Mouse (Mus musculus) cerebellum, adult 11-12 months (tissue): ENCODE data around the gene Pcyt1a.
A peak's percentile ranks its signal among the peaks of the same experiment; 100 is the strongest.

Source experiments
- DNase-seq: peaks from one replicate; pipeline ENCODE4 v3.0.0; 2022

The Pcyt1a gene

GRCm38 (mm10) chr16:32511827-32512490 is 81.2 kb downstream of the Pcyt1a start:
- no peak for DNase-seq

DNA sequence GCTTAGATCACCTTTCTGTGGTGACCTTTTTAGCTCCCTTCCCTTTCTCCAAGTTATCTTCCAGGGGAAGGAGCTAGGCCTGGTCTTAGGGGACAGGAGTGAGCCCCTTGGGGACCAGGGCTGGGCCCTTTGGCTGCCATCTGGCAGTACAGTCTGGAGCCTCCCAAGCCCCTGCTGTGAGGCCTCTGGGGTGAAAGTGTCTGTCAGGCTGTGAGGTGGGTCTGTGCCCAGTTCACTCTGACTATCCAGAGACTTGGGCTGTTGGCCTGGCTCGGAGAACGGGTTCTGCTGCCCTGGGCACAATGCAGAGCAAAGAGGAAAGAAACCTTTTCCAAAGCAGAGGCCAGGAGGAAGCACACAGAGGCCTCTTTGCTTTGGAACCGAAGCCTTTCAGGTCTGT is 82.2 kb downstream of the Pcyt1a start:
- no peak for DNase-seq

DNA sequence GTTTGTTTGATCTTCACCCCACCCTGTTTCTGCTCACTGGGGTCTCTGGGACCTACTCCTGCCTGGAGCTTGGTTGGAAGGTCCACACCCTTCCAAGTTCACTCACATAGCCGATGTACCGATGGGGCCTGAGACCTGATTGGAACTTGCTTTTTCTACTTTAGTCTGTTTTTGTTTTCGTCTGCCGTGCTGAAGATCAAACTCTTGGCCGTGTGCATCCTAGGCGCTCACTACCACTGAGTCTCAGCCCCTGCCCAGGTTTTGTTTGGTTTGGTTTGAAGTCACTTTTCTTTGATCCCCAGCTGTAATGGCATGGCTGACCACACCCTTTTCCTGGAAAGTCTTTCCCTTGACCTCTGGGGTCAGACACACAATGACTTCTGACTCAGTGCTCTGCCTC is 82.7 kb downstream of the Pcyt1a start:
- no peak for DNase-seq

DNA sequence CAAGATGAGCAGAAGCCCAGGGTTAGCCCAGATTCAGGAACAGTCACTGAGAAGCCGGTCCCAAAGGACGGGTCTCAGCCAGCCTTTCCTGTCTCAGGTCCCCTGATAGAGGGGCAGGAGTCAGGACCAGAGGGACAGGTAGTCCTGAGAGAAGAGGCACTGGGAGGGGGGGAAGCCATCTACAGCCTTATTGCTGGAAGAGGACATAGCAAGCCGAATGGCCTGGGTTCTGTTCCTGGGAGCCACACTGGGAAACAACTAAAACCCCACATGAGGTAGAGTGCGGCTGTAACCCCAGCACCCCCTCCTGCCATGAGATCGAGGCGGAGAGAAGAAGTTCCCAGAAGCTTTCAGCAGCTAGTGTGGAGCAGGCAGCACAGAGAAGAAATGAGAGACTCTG is 83.2 kb downstream of the Pcyt1a start:
- no peak for DNase-seq

DNA sequence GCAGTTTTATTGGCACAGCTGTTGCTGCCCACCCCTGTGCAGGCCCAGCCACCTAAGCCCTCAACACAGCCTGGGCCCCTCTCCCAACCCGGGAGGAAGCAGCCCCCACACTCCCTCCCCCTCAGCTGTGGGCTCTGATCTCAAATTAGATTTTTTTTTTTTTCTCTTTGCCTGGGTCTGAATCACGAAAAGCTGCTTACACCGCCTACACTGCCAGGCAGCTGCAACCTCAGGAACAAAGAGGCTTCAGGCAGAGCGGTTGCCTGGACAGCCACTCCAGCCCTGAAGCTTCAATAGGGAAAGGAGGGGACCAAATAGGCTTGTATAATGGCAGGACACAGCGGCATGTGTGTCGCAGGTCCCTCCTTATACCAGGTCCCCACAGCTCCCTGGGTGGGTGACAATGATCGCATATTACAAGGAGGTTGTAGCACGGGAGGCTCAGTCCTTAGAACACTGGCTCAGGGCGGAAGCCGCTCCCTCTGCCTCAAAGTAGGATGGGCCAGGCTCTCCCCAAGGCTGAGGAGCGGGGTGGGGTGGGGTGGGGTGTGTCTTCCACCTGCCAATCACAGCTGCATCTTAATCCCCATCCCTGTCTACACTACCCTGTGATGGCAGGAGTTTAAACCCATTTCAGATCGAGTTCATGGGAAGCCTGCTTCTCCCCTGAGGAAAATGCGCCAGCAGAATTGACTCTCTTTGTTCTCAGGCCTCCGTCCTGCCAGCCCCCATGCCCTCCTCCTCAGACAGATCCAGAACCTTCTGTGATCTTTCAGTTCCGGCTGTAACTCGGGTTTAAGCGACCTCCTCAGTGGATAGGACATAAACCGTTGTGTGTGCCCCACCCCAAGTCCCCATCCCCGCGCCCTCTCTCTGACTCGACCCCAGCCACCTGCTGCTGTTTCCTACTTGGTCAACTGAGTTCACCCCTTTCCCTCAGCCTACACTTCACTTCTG is 85.6 kb downstream of the Pcyt1a start:
- DNase-seq = no peak

DNA sequence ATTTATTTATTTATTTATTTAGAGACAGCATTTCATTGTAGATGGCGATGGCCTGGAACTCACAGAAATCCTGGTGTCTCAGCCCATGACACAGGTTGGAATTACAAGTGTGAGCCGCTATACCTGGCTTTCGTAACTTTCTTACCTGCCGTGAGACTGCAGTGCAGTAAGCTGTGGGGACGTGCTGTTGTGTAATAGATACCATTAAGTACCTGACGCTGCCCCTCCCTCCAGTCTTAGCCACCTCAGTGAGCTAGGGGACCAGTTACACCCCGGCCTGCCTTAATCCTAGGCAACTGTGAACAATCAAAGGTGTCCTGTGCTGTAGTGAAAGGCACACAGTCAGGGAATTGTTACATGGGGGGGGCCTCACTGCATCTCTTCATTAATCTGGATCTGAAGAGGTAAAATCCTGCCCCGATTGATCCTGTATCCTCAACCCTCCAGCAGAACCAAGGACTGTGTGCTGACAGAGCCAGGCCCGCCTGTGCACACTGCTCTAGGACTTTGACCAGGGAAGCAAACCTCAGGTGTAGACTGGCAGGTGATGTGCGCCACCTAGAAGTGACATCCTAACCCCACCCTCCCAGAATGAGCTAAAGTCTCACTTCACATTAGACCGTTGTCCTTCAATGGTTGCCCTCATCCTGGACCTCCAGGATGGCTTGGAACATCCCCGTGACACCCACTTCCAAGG is 87.2 kb downstream of the Pcyt1a start:
- DNase-seq = no peak

DNA sequence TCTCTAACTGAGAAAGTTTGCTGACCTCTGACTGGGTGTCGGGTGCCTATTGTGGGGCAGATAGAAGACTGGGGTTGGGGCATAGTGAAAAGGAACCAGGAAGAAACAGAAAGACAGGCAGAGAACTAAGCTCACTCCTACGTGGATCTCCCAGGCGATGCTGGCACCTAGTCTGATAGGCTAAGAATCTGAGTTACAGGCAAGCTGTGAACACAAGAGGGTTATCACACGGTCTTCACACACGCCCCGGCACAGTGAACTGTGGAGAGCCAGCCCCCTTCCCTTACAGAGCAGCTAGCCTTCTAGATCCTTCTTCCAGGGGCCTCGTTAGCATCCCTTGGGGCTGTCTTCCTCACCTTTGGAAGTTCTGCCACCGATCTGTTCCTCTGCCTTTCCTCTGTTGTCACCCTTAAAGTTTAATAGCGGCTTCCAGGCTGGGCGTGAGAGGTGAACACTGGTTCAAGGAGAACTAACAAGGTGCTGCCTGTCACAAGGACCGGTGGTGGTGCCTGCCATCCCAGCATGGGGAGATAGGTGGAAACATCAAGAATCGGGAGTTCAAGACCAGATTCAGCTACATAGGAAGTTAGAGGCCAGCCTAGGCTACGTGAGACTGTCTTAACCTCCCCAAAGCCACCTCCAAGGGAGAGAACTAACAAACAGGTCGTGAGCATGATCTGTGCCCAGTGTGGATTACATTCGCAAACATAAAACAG is 89.1 kb downstream of the Pcyt1a start:
- no peak for DNase-seq

DNA sequence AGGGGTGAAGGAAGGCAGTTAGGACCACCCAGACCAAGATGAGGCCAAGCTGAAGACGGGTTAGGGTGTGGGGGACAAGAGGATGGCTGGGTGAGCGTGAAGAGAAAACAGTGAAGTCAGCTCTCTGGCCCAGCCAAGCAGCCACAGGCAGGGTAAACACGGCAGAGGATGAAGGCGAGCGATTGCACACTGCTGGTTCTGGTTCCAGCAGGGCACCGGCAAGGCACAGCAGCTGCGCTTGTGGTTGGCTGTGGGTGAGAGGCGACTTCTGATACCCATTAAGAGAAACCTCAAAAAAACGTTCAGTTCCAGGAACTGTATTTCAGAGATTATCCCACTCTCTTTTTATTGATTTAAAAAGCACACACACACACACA is 89.6 kb downstream of the Pcyt1a start:
- DNase-seq = no peak

- no peak for DNase-seq
These were observed 92.0 kb downstream of the Pcyt1a start for GRCm38 (mm10) chr16:32522578-32523194.

DNA sequence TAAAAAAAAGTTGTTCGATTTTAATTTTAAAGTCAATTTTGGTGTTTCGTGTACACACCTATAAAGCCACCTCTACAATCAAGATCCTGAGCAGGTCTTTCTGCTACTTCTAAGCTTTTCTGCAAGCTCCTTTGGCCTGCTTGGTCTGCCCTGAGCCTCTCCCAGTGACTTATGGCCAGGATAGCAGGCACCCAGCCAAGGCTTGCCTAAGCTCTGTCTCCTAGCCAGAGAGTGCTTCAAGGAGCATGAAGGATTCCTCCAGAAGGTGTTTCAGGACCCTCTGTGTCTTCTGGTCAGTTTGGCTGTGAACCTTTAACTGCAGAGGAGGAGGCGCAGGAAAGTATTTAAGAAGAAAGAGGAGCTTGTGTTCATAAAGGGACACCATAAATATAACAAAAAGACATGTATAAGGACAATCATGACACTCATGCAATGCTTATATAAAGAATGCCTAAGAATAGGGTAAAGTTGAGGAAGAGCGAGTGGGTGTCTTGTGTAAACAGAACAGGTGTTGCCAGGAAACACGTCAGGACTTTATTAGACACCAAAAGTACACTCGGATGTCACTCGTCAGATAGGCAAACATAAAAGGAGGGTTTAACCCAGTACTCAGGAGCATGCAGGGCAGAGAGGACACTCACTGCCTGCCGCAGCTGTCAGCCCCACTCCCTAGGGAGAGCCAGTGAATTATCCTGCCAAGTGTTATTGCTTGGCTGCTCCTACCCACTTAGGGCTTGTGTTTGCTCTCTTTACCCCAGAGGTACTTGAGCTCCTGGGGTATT is 92.9 kb downstream of the Pcyt1a start:
- peak; percentile 23 for DNase-seq

GRCm38 (mm10) chr16:32524244-32524615 is 93.5 kb downstream of the Pcyt1a start:
- DNase-seq = no peak
